Mouse (Mus musculus): Measurements from ENCODE around the gene Tmprss11g. TPM values are rescaled to one million over a fixed set of nuclear protein-coding genes. Genes with fewer than 3 reads are reported as not detected.

The Tmprss11g gene
- not detected for polyA plus RNA-seq (2014; fragmentation: Illumina TruSeq; extraction: RNeasy Lipid Tissue Mini Kit (QIAGEN cat#74804); ENCODE audit: low replicate concordance)

GRCm38 (mm10) chr5:86518500-86518899 lies at the start of gene Tmprss11g:
Gene Tmprss11g (minus strand): TSS chr5:86518600.

GRCm38 (mm10) chr5:86468890-86469289 lies 49.5 kb downstream of the Tmprss11g start, which contains the start of gene Tmprss11a:
Gene Tmprss11a (minus strand): TSS chr5:86468990.

Other genes with a start within 250 kb of the Tmprss11g start
- not detected for gene Tmprss11c, start 229.3 kb downstream of the Tmprss11g start, polyA plus RNA-seq (2014; fragmentation: Illumina TruSeq; extraction: RNeasy Lipid Tissue Mini Kit (QIAGEN cat#74804); ENCODE audit: low replicate concordance)
- gene Tmprss11d, start 145.2 kb downstream of the Tmprss11g start, polyA plus RNA-seq (2014; fragmentation: Illumina TruSeq; extraction: RNeasy Lipid Tissue Mini Kit (QIAGEN cat#74804); ENCODE audit: low replicate concordance): not detected
- gene Tmprss11a, start 49.6 kb downstream of the Tmprss11g start, polyA plus RNA-seq (2014; fragmentation: Illumina TruSeq; extraction: RNeasy Lipid Tissue Mini Kit (QIAGEN cat#74804); ENCODE audit: low replicate concordance): not detected
- not detected for gene Tmprss11f, start 113.8 kb upstream of the Tmprss11g start, polyA plus RNA-seq (2014; fragmentation: Illumina TruSeq; extraction: RNeasy Lipid Tissue Mini Kit (QIAGEN cat#74804); ENCODE audit: low replicate concordance)
- not detected for gene Tmprss11b, start 157.8 kb upstream of the Tmprss11g start, polyA plus RNA-seq (2014; fragmentation: Illumina TruSeq; extraction: RNeasy Lipid Tissue Mini Kit (QIAGEN cat#74804); ENCODE audit: low replicate concordance)
- not detected for gene Tmprss11e, start 227.2 kb upstream of the Tmprss11g start, polyA plus RNA-seq (2014; fragmentation: Illumina TruSeq; extraction: RNeasy Lipid Tissue Mini Kit (QIAGEN cat#74804); ENCODE audit: low replicate concordance)